8 mouse cellular contexts compared by ENCODE assay signal in the genomic region with DNA sequence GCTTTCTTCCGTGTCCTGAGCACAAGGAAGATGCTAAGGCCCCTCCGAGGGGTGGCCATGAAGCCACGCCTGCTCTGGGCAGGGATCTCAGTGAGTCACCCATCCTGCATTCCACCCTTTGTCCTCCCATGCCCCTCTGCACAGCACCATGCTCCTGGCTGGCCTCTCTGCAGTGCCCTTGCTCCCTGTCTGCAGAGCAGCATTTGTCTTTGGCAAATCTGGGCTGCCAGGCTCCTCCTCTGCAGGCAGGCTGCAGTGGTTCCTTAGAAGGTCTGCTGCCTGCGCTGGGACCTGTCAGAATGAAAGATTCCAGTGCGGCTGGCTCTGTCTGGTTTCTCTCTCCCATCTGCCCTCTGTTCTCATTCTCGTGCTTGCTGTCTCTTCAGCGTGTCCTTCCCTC.
DNase-seq lines count a peak whose midpoint lies in the region; ATAC-seq and TF ChIP-seq lines count a peak whose summit lies in the region.

No protein-coding gene starts in this region.

- ATAC-seq in heart, embryonic 14.5 days (ENCODE audit: insufficient number of reproducible peaks, insufficient read depth, low FRiP score, low read depth): peak; percentile 89

- H3K4me3 ChIP-seq in C2C12 (ENCODE audit: insufficient read depth, poor library complexity, severe bottlenecking) (no peak overlapping the region), myocyte (no peak overlapping the region)
- no peak overlapping the region for H3K4me3 ChIP-seq in heart, embryonic 14.5 days (ENCODE audit: control insufficient read depth in 1 of 2, insufficient read depth in 1 of 2, low read depth in 1 of 2, low read length in 2 of 2)

- H3K27ac ChIP-seq in heart, embryonic 14.5 days (replicated peaks in 1 of 2; ENCODE audit: control insufficient read depth in 1 of 2, insufficient read depth in 1 of 2, low read depth in 2 of 2, low read length in 2 of 2): peak overlapping the region; percentile 79 to 83

- H3K27me3 ChIP-seq in C2C12 (ENCODE audit: control insufficient read depth, insufficient read depth, insufficient read length) (no peaks in the 10 kb centered on the region), myocyte (ENCODE audit: control insufficient read depth, insufficient read depth, insufficient read length) (no peaks in the 10 kb centered on the region)
- H3K27me3 ChIP-seq in heart, embryonic 14.5 days (ENCODE audit: control insufficient read depth, insufficient read depth, low read length): no peaks in the 10 kb centered on the region

- no peaks in the 10 kb centered on the region for H3K9me3 ChIP-seq in heart, embryonic 14.5 days (ENCODE audit: control insufficient read depth, low read length)

- H3K4me2 ChIP-seq in heart, embryonic 14.5 days (ENCODE audit: low read length): peak overlapping the region; percentile 24; the same call in 1 of the 2 replicates
- peak overlapping the region; percentile 48 for H3K4me2 ChIP-seq in myocyte (ENCODE audit: low read depth)

- DNase-seq in adrenal gland, postnatal 4 days (ENCODE audit: low spot score in 2 of 2): peak; percentile 4 to 32
- peak; percentile 39 for DNase-seq in fibroblast of lung, adult 2 months (ENCODE audit: low read depth)
- DNase-seq in left cerebral cortex, adult 18-20 months (ENCODE audit: low spot score in 2 of 2): peak; percentile 22 to 54
- peak; percentile 32 to 37 for DNase-seq in urinary bladder, adult 18-20 months (ENCODE audit: low spot score in 2 of 2)
- no peak for DNase-seq in spleen, postnatal 14 days (ENCODE audit: low spot score in 2 of 2)

- 2% methylated on average over 7 of the region's 7 CpGs for WGBS in heart, embryonic 14.5 days

- no peaks in the 10 kb centered on the region for H3K79me2 ChIP-seq in C2C12 (ENCODE audit: control insufficient read depth, insufficient read depth)
- no peaks in the 10 kb centered on the region for H3K79me2 ChIP-seq in myocyte (ENCODE audit: control insufficient read depth, insufficient read depth)

- no peak overlapping the region for H3K9ac ChIP-seq in heart, embryonic 14.5 days (ENCODE audit: low read length)

- TF ChIP-seq CTCF in C2C12 (IDR thresholded peaks at IDR 0.05; ENCODE audit: control insufficient read depth, insufficient read depth, insufficient read length): no peak

- H3K36me3 ChIP-seq in C2C12 (ENCODE audit: control insufficient read depth, insufficient read depth) (no peaks in the 10 kb centered on the region), myocyte (ENCODE audit: control insufficient read depth, insufficient read depth) (no peaks in the 10 kb centered on the region)
- H3K36me3 ChIP-seq in heart, embryonic 14.5 days (ENCODE audit: control insufficient read depth, insufficient read depth, low read length): no peaks in the 10 kb centered on the region

- H3ac ChIP-seq in C2C12 (ENCODE audit: control insufficient read depth, insufficient read length, low read depth) (no peak overlapping the region), myocyte (ENCODE audit: control insufficient read depth, insufficient read length) (no peak overlapping the region)

- peaks cover 23 to 33% of the 10 kb centered on the region in 2 experiments for H3K4me1 ChIP-seq in heart, embryonic 14.5 days (ENCODE audit: control insufficient read depth in 2 of 2, insufficient read depth in 2 of 2, low read length in 2 of 2)

- no peak for TF ChIP-seq POLR2A in myocyte (IDR thresholded peaks at IDR 0.05; ENCODE audit: insufficient read length, low read depth)

- no peaks in the 10 kb centered on the region for H3K79me3 ChIP-seq in C2C12 (ENCODE audit: low read depth)

TF ChIP-seq in C2C12, 6 proteins besides CTCF, POLR2A, EP300 and RAD21:
- peak; percentile 73 for TF ChIP-seq MAX (IDR thresholded peaks at IDR 0.05)
- TF ChIP-seq CEBPB (IDR thresholded peaks at IDR 0.05; ENCODE audit: low read depth): no peak
- peak; percentile 27 for TF ChIP-seq FOSL1 (IDR thresholded peaks at IDR 0.05; ENCODE audit: insufficient read depth, low read length, poor library complexity, severe bottlenecking)
- TF ChIP-seq USF1 (IDR thresholded peaks at IDR 0.05; ENCODE audit: low read depth): no peak

TF ChIP-seq in myocyte, 11 proteins besides CTCF, POLR2A, EP300 and RAD21:
- TF ChIP-seq SRF (IDR thresholded peaks at IDR 0.05; ENCODE audit: control insufficient read depth, insufficient read length, low read depth) (no peak), MYOG (IDR thresholded peaks at IDR 0.05; ENCODE audit: control insufficient read depth in 1 of 3, insufficient read depth in 1 of 3, insufficient read length in 2 of 3, low read depth in 2 of 3) (peak in 1 of 3 experiments; percentile 27)

Comparison
In these comparisons a context has a peak if more than half of its experiments do, and no peak if none do; other contexts are left out.
1. DNase-seq: peak in adrenal gland, postnatal 4 days (2 of 2), fibroblast of lung, adult 2 months (single experiment), left cerebral cortex, adult 18-20 months (2 of 2) and urinary bladder, adult 18-20 months (2 of 2); none in spleen, postnatal 14 days (0 of 2).